Mouse (Mus musculus) left cerebral cortex, postnatal 36 days (tissue): ENCODE measurements around the gene Orai1. TPM values are rescaled to one million over a fixed set of nuclear protein-coding genes. Genes with fewer than 3 reads are reported as not detected.

Experiments used
- DNase-seq, 2 experiments: peaks; one replicate each; pipeline ENCODE4 v3.0.0; 2021 to 2022; ENCODE audit warnings: low spot score in 2 of 2, mixed read lengths in 1 of 2
- intact Hi-C: fragments of 180-260 bp; cut with DNase I; formaldehyde crosslinking; loops from one replicate; pipeline ENCODE4 v1.15.1; 2025
- total RNA-seq, 2 experiments: library from RNA; stranded (reverse); gene quantifications; 2 replicates each; pipeline ENCODE4 v1.2.3; 2021

Gene Orai1
- total RNA-seq, 2 experiments from 2014 or later: 7.0 to 7.9 TPM

DNA sequence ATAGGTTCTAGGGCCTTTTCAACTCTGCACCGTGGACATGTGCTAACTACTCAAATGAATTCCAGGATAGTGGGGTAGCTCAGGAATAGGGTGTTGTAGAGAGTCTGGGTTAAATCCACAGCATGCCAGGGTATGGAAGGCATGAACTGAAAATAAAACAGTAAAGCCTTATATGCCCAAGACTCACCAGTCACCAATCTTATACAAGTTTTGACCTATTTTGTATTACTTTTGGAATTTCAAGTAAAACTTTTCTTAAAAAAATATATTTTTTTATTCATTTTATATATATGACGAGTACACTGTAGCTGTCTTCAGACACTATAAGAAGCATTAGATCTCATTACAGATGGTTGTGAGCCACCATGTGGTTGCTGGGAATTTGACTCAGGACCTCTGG is 21.1 kb upstream of the Orai1 start:
- intact Hi-C loops: no loop called here
- DNase-seq: no peak

DNA sequence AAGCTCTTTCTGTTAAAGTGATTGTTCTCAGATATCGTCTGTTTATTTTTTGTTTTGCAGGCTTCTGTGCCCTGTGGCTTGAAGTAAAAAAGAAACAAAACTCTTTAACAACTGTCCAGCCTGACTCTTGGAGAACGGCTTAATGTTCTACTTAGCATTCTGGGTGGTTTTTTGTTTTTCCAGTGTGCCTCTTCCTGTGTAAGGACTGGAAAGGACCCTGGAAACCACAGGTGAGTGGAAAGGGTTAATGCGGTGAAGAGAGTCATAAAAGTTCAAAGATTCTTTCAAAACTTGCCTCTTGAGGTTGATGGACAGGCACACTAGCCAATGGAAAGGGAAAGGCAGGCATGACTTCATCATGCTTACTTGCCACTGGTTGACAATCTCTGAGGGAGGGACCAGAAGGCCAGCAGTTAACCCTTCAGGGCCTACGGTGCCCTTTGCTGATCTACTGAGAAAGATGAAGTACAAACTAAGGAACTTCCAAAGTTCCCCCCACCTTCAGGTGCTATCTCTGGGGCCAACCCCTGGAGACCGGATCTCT is 20.5 kb upstream of the Orai1 start:
- DNase-seq: peak; percentile 59 to 71
- intact Hi-C loops: no loop called here

DNA sequence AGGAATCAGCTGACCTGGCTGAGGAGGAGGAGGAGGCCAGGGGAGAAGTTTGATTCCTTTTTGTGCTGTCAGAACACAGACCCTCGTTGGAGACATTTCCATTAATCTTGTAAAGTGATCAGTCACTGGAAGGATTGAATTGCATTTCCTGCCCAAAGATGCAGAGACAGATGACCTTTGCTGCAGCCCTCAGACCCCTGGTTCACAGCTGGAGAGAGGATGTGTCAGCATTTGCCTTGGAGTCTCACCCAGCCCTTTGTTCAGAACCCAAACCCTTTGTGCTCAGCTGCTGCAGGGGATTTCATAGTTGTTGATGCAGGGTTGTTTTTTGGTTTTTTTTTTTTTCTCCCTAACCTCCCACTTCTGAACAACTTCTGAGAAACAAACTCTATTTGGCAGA is 20.0 kb upstream of the Orai1 start:
- intact Hi-C loops: no loop called here
- no peak for DNase-seq

DNA sequence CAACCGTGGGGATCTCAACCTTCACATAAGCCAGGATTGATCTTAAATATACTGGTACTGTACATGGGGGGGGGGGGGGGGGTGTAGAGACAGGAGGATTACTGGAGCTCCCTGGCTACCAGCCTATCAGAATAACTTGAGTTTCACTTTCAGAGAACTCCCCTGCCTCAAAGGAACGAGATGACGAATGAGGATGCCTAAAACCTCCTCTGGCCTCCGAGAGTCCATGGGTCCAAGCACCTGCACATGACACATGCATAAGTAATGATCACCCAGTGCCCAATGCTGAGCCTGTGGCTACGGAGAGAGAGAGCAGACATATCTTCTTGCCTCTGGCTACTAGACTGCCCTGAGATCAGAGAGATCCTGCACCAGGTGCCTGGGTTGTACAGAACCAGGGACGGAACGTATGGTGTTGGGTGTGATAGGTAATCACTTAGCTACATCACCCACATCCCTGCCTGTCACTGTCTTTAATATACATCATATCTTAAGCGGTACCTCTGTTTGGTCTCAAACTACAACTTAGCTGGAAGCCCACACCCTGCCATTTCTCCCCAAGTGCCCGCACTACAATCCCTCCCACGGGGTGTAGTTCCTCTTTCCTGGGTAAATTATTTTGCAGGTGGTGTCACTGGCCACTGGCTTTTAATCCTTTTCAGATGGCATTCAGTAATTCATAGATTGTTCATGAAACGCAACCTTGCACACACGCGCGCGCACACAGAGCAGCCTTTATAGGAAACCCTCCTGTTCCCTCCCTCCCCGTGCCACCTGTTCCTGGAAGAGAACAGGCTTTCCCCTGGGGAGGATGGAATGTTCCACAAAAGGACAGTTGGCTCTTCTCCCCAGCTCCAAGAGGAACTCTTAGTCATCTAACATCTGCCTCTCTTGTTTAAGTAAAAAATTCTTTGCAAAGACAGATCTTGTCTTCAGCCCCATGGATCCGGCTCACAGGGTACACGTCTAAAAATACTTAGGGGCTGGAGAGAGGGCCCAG is 17.4 kb upstream of the Orai1 start:
- DNase-seq: peak; percentile 58 to 70
- intact Hi-C loops: no loop called here

DNA sequence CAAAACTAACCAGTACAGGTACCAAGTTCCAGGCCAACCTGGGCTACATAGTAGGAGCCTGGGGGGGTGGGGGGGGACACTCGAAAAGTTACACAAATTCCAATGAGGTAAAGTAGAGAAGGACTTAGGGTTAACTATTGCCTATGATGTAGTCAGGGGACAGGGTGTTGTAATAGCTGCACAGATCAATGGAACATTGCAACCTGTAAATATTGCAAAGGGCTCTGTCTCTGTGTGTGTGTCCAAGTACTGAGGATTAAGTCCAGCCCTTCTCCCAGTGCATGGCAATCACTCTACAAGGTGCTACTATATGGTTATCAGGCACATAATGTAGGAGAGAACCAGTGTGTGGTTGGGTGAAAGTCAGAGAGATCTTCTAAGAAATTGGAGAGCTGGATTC is 14.0 kb upstream of the Orai1 start:
- intact Hi-C loops: no loop called here
- DNase-seq: no peak

DNA sequence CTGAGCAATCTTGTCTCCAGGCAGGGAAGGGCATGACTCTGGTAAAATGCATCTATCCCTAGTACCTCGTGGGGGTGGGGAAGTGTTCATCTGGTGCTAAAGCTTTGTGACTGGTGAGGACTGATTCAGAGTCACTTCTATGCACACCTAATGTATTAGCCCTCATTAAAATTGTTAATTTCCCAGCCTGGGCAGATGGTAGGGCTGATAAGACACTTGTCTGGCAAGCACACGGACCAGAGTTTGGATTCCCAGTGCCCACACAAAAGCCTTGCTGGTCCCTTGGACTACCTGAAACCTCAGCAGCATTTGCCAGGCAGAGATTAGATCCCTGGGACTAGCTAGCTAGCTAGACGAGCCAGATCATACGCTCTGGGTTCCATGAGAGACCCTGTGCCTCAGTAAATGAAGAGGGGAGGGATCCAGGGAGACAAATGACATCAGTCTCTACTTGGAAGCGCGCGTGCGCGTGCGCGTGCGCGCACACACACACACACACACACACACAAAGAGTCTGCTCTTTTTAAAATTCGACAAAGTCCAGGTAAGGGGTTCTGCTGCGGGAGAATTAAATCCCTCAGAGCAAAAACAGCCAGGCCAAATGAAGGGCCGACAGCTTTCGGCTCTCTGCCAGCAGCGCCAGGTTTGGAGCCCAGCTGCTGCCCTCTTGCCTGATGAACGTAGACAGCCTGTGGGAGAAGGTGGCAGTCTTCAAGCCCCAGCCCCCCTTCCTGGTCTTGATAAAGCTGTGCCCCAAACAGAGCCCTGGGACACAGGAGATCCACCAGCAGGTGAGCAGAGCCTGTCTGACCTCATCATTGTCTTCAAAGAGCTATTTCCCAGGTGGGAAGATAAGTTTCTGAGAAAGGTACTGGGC is 8.9 kb upstream of the Orai1 start:
- DNase-seq: no peak
- intact Hi-C loops: no loop called here

DNA sequence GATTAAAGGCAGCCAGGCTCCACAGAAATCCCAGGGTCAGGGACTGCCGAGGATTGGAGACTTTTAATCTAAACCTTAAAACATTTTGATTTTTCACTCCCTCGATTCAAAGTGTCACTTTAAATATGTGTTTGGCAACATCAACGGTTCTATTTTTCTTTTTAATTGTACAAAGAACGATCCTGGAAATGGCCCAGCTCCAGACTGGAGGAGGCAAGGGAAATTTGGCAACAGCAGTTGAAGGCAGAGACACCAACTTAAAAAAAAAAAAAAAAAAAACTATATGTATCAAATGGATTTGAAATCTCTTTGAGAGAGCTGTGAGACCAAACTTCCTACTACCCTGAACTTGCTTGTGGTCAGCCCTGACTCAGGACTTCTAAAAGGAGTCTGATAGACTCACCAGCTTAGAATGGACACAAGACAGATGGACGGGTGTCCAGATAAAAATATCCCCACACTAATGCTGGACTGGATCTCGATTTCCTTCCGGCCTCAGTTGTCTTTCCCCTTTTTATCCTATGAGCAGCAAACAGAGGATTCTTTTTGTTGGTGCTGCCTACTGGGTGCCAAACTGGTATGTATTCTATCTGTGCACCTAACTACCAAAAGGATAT is 5.9 kb upstream of the Orai1 start:
- DNase-seq: no peak
- intact Hi-C loops: no loop called here

DNA sequence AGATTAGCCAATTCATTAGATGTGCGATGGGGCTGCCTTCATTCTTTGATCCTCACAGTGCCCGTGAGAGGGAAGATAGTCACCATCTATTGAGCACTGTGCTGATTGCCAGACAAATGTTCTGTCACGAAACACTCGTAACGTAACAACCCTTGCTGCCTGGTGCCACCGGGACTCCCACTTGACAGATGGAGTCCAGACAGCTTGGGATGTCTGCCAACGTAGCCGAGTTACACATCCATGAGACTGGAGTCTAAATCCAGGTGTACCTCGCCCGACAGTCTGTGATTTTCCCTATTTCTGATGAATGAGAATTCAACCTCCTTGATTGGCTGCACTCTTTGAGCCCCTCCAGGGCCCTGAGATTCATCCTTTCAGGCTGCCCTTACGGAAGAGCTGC is 5.0 kb upstream of the Orai1 start:
- DNase-seq: no peak
- intact Hi-C loops: loop anchor here (5.0 kb wide), 2 partner anchors 37 to 83 kb away; partner anchors contain the start of gene Morn3

DNA sequence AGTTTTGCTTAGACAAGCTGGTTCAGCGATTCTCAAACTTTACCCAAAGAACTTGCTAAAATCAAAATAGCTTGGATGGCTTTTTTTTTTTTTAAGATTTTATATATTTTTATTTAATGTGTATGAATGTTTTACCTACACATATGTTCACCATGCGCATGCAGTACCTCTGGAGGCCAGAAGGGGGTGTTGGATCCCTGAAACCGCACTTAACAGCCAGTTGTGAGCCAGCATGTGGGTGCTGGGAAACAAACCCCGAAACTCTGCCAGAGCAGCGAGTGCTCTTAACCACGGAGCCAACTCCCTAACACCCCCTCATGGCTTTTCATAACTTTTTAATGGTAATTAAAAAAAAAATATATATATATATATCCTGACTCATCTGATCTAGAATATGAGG is 4.1 kb upstream of the Orai1 start:
- DNase-seq: no peak
- intact Hi-C loops: loop anchor here (5.0 kb wide), 2 partner anchors 36 to 84 kb away; partner anchors contain the start of gene Morn3

DNA sequence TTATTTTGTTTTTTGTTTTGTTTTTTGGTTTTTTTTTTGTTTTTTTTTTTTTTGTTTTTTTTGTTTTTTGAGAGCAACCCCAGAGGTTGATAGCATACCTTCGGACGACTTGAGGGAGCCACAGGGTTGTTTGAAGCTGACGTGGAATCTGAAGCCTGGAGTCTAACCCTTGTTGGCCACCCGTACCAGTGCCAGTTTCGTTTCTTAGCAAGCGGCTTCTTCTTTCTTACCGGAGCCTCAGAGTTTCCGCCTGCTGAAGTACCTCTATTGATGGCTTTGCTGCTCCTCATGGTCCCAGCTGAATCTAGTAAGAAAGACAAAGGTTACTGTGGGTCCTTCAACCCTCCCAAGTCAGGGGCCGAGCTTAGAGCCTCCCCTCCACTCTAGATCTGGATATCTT is 3.2 kb upstream of the Orai1 start:
- DNase-seq: no peak
- intact Hi-C loops: loop anchor here (5.0 kb wide), 2 partner anchors 36 to 84 kb away; partner anchors contain the start of gene Morn3

DNA sequence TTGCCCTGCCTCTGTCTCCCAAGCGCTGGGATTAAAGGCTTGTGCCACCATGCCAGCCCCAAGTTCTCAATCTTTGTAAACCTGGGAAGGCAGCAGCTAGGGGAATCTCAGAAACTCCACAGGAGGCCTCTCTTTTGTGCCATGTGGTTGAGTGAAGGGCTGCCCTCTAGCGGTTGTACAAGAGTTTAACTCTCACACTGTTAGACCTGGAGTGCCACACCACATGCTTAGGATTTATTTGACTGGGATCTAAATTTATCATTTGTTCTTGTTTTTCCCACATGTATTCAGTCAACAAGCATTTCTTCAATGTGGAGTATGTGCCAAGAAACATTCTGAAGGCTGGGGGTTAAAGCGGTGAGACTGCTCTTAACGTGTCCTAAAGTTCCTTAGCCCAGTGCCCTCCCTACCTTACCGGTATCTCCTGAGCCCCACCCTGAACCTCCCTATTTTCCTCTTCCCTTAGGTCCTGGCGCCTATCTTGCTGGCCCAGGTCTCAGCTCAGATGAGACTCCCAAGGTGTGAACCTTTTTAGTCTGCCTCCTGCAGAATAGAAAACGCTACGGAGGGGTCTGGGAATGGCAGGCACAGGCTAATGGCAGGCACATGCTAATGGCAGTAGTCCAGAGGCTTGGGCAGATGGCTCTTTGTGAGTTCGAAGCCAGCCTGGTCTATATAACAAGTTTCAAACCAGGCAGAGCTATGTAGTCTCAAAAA is 1.1 kb upstream of the Orai1 start:
- intact Hi-C loops: loop anchor here (2.0 to 5.0 kb wide), 4 partner anchors 25 to 86 kb away; partner anchors contain the start of genes Kdm2b and Morn3

DNA sequence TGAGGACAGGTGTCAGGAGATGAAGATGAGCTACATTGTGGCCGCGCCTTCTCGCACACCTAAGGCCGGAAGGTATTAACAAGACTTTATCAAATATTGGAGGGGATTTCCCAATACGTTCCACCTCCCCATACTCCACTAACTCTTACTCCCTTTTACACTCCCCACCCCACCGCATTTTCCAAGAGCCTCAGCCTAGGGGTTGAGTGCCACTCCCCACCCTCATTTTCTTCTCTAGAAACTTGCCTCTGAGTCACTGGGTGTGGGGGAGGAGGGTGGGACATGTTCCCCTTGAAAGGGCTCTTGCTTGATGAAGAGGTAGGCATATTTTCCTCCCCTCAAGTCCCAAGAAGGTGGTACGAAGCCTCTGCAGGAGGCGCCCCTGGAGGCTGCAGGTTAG is 1.0 kb downstream of the Orai1 start:
- no peak for DNase-seq
- intact Hi-C loops: loop anchor here (2.0 kb wide), 2 partner anchors 27 to 47 kb away; partner anchors contain the start of gene Kdm2b

More for the DNA sequence above, 1.1 kb upstream of the Orai1 start:
- DNase-seq: peak; percentile 53 to 62

DNA sequence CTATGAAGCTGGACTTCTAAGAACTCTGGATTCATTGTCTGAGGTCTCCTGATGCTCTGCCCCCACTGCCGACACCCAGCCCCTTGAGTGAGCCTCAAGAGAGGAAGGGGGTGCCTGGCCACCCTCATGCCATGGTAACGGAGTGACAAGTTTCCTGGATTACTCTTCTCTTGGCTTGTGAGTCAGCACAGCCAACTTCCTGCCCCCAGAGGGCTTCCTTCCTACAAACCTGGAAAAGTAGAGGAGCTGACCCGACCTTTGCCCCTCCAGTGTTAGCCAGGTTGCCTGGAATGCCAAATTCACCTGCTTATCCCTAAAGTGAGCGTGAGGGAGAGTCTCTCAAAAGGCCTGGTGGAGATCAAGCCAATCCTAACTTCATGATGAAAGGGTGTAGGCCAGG is 2.6 kb downstream of the Orai1 start:
- no peak for DNase-seq
- intact Hi-C loops: no loop called here

DNA sequence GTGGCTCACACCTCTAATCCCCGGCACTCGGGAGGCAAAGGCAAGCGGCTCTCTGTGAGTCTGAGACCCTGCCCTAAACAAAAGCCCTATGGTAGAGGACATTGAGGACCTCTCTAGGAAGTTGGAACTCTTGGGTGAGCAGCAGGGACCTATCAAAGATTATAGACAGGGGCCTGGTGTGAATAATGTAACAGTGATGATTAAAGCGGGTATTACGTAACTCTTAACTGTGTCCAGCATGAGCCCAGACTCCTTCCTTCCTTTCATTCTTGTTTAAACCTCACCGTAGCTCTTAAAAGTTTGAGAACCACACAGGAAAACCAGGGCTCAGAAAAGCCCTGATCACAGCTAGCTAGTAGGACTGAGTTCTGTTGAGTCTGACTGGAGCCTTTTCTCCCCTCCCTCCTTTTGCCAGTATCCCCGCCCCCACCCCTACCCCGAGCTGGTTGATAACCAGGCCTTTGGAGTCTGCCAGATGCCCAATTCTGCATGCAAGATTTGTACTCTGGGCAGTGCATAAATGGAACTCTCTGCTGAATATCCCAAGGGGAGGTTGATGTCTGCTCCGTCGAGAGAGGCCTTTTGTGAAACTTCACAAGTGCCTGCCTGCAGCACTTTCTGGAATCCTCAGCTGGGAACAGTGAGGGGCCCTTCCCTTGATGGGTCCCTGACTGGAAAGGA is 4.6 kb downstream of the Orai1 start:
- intact Hi-C loops: no loop called here
- no peak for DNase-seq

DNA sequence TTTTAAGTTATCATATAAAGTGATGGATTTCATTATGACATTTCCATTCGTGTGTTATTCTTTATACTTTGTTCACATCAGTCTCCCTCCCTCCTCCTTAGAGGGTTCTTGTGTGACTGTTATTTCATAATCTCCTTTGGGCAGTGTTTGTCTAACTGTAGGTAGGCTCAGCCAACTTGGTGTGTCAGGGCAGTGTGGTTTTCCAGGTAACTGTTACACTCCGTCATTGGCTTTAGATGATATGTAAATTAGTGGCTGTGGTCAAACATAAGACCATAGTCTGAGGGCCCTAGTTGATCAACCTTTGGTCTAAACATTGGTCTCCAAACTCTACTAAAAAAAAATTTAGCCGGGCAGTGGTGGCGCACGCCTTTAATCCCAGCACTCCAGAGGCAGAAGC is 5.6 kb downstream of the Orai1 start:
- intact Hi-C loops: no loop called here
- DNase-seq: no peak

DNA sequence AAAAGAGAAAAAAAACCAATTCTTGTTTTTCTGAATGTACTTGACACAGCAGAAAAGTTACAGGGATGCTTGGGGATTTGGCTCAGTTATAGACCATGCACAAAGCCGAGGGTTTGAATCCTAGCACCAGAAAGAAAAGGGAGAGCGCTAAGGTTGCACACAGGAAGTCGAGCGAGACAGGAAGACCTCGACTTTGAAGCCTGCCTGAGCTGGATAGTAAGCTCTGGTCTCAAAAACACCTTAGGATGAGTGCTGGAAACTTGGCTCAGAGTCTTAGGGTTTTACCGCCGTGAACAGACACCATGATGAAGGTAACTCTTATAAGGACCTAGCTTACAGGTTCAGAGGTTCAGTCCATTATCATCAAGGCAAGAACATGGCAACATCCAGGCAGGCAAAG is 6.6 kb downstream of the Orai1 start:
- no peak for DNase-seq
- intact Hi-C loops: no loop called here

DNA sequence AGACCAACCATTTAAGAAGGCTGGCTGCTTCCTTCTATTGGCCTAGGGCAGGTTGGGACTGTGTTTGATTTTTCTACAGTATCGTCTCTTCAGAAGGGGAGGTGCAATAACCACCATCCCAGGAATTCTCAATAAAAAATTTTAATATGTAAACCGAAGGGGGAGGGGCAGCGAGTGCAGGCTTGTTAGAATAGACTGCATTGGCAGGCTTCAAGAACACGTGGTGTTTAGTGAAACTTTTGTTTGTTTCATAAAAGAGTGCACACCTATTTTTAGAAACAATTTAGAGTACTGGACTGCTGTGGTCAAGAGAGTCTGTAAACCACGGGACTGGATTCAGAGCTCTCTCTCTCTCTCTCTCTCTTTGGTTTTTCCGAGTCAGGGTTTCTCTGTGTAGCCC is 8.2 kb downstream of the Orai1 start:
- DNase-seq: no peak
- intact Hi-C loops: no loop called here

DNA sequence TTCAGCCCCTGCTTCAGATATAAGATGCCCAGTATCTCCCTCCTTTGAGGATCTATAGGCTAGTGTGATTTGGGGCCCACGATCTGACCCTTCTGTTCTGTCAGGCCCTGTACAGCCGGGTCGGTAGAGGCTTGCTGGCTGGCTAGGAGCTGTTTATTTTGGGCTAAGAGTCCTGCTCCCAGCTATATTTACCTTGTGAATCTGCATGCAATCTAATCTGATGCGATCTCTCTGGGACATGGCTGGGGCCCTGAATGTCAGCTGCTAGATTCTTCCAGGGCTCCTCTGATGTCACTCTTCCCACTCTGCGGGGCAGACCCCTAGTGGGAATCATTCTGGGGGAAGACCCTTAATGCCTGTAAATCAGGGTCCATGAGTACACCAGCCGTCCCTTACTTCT is 9.4 kb downstream of the Orai1 start:
- DNase-seq: no peak
- intact Hi-C loops: no loop called here
